Mouse (Mus musculus): ENCODE measurements around the gene Klf9. TPM values are rescaled to one million over a fixed set of nuclear protein-coding genes. Genes with fewer than 3 reads are reported as not detected.

Klf9 gene
- total RNA-seq, 1 experiment from 2014 or later: 72.8 TPM

Small RNA genes lying within 50 kb of the gene (microRNA-seq; reads per million reads assigned to microRNA genes)
- 0 reads per million in 2 experiments for gene Mir1192

Other genes with a start within 250 kb of the Klf9 start
- gene Smc5, start 132.7 kb downstream of the Klf9 start, total RNA-seq (2021): 31.2 and 35.6 TPM in 2 replicates